Mouse (Mus musculus): ENCODE data around the gene Ptprh. TPM values are rescaled to one million over a fixed set of nuclear protein-coding genes. Genes with fewer than 3 reads are reported as not detected.

Ptprh gene
- total RNA-seq, 2 experiments from 2014 or later = not detected

GRCm38 (mm10) chr7:4501558-4502397 is 102.1 kb downstream of the Ptprh start, which contains the start of gene Ppp1r12c:
Gene Ppp1r12c (minus strand): TSS chr7:4501680.
- peak; percentile 96 for DNase-seq

GRCm38 (mm10) chr7:4500892-4501471 is 102.9 kb downstream of the Ptprh start:
- peak; percentile 57 for DNase-seq

GRCm38 (mm10) chr7:4499034-4499433 is 104.8 kb downstream of the Ptprh start:
- DNase-seq = no peak

Small RNA genes lying within 50 kb of the gene (microRNA-seq; reads per million reads assigned to microRNA genes)
- 0 reads per million in 2 experiments for gene Gm23577

Other genes starting within 250 kb of the Ptprh start
- under 1 TPM in 1 of 2 experiments, not detected in 1; 0.20 TPM for gene Gp6, start 206.3 kb downstream of the Ptprh start, total RNA-seq (2021)
- 10 to 100 TPM; 14.3 to 18.9 TPM for gene Rdh13, start 158.4 kb downstream of the Ptprh start, total RNA-seq (2021)
- gene Eps8l1, start 143.4 kb downstream of the Ptprh start, total RNA-seq (2021) = 1 to 10 TPM; 2.2 to 3.5 TPM
- gene Ppp1r12c, start 102.4 kb downstream of the Ptprh start, total RNA-seq (2021) = 10 to 100 TPM; 37.9 to 52.6 TPM
- 100 to 1,000 TPM; 288 to 386 TPM for gene Tnnt1, start 87.7 kb downstream of the Ptprh start, total RNA-seq (2021)
- gene Tnni3, start 79.8 kb downstream of the Ptprh start, total RNA-seq (2021) = 1 to 10 TPM; 1.4 to 2.3 TPM
- under 1 TPM; 0.14 to 0.23 TPM for gene Dnaaf3, start 71.6 kb downstream of the Ptprh start, total RNA-seq (2021)
- gene Syt5, start 56.5 kb downstream of the Ptprh start, total RNA-seq (2021) = under 1 TPM; 0.16 to 0.25 TPM
- gene Tmem86b, start 27.4 kb upstream of the Ptprh start, total RNA-seq (2021) = 1 to 10 TPM; 4.6 to 5.2 TPM
- 10 to 100 TPM; 53.0 to 58.1 TPM for gene Ppp6r1, start 55.0 kb upstream of the Ptprh start, total RNA-seq (2021)
- 10 to 100 TPM; 22.1 to 23.3 TPM for gene Hspbp1, start 81.0 kb upstream of the Ptprh start, total RNA-seq (2021)
- gene Brsk1, start 86.6 kb upstream of the Ptprh start, total RNA-seq (2021) = 1 to 10 TPM; 3.3 to 4.6 TPM
- gene Tmem150b, start 121.2 kb upstream of the Ptprh start, total RNA-seq (2021) = under 1 TPM in 1 of 2 experiments, not detected in 1; 0.27 TPM
- gene Kmt5c, start 136.1 kb upstream of the Ptprh start, total RNA-seq (2021) = 10 to 100 TPM; 20.6 to 34.1 TPM
- gene Cox6b2, start 149.1 kb upstream of the Ptprh start, total RNA-seq (2021) = 1 to 10 TPM; 4.3 to 5.4 TPM
- gene Fam71e2, start 167.3 kb upstream of the Ptprh start, total RNA-seq (2021) = not detected
- gene Il11, start 178.8 kb upstream of the Ptprh start, total RNA-seq (2021) = under 1 TPM; 0.20 to 0.31 TPM
- not detected for gene Tmem190, start 178.9 kb upstream of the Ptprh start, total RNA-seq (2021)
- 1 to 10 TPM; 3.5 to 6.3 TPM for gene Tmem238, start 185.6 kb upstream of the Ptprh start, total RNA-seq (2021)
- 100 to 1,000 TPM; 796 to 873 TPM for gene Rpl28, start 188.8 kb upstream of the Ptprh start, total RNA-seq (2021)
- gene Ube2s, start 208.5 kb upstream of the Ptprh start, total RNA-seq (2021) = 100 to 1,000 TPM in 1 of 2 experiments, 10 to 100 TPM in 1; 91.1 to 107 TPM
- under 1 TPM; 0.12 to 0.18 TPM for gene Shisa7, start 240.7 kb upstream of the Ptprh start, total RNA-seq (2021)

All from gastrocnemius, postnatal 10 days (tissue).